Mouse (Mus musculus): ENCODE measurements around the gene Trp53i13.

DNA sequence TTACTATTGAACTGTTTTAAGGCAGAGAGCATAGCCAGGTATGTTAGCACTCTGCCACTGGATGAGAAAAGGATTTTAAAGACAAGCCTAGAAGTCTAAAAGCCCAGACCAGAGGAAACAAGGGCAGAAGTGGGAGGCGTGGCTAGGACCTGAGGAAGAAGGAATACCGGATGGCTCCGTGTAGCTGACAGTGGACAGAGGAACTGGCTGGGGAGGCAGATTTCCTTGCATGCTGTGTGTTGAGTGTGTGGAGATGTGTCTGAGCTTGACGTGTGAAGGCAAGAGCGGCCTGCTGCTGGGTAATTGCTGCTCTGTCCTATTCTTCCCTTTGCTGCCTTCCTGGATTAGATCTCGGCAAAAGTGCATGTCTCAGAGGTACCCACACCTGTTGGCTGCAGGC, 13.3 kb downstream of the Trp53i13 start:
- no peak for TF ChIP-seq CTCF (IDR thresholded peaks at IDR 0.05; ENCODE audit: borderline replicate concordance, control insufficient read depth, extremely low read depth, insufficient read depth, low read length, poor library complexity)
- no peak for TF ChIP-seq POLR2A (IDR thresholded peaks at IDR 0.05; ENCODE audit: control insufficient read depth, extremely low read depth, insufficient read depth, low read length, poor library complexity)

Measured in thymus, adult 2 months (tissue).